Comparison of ENCODE assay signal across 32 mouse cellular contexts in genomic region chr8:53338006-53338405, GRCm38 (mm10).
"Had no signal": no experiment of that assay in that cellular context is flagged by ENCODE, and none has a peak within 500 bp of the region (broad histone marks: within the 10 kb centered on the region; RNA-seq: fewer than 3 reads in every experiment).

No protein-coding gene starts in this region.

- H3K36me3 ChIP-seq: heart, embryonic 10.5 days; heart, embryonic 12.5 days; heart, embryonic 13.5 days; heart, embryonic 15.5 days; hindbrain, embryonic 10.5 days; hindbrain, embryonic 12.5 days; hindbrain, embryonic 13.5 days; hindbrain, embryonic 15.5 days; kidney, embryonic 15.5 days had no signal

- H3K4me3 ChIP-seq: heart, embryonic 10.5 days; heart, embryonic 12.5 days; heart, embryonic 13.5 days; heart, embryonic 15.5 days; hindbrain, embryonic 10.5 days; hindbrain, embryonic 12.5 days; hindbrain, embryonic 13.5 days; hindbrain, embryonic 15.5 days; kidney, embryonic 15.5 days; layer of hippocampus, adult 2 months had no signal

- H3K27me3 ChIP-seq: heart, embryonic 12.5 days; heart, embryonic 13.5 days; heart, embryonic 15.5 days; hindbrain, embryonic 12.5 days; hindbrain, embryonic 13.5 days; hindbrain, embryonic 15.5 days; kidney, embryonic 15.5 days had no signal

- H3K9ac ChIP-seq: heart, embryonic 12.5 days; heart, embryonic 13.5 days; heart, embryonic 15.5 days; hindbrain, embryonic 12.5 days; hindbrain, embryonic 13.5 days; hindbrain, embryonic 14.5 days; hindbrain, embryonic 15.5 days; kidney, embryonic 15.5 days had no signal

- DNase-seq: heart, postnatal 10 days; heart, postnatal 14 days; heart, postnatal 36 days; heart, postnatal 4 days; kidney, adult 11 months; kidney, adult 18-20 months; kidney, adult 2 months; kidney, adult 8-10 months; kidney, adult 9 months; kidney, postnatal 10 days; kidney, postnatal 14 days; kidney, postnatal 25 days; kidney, postnatal 36 days; kidney, postnatal 4 days; layer of hippocampus, adult 9-11 months; layer of hippocampus, postnatal 36 days had no signal

- H3K4me2 ChIP-seq: heart, embryonic 11.5 days; heart, embryonic 12.5 days; heart, embryonic 13.5 days; heart, embryonic 15.5 days; hindbrain, embryonic 12.5 days; hindbrain, embryonic 13.5 days; hindbrain, embryonic 14.5 days; hindbrain, embryonic 15.5 days; kidney, embryonic 15.5 days had no signal

- H3K4me1 ChIP-seq: heart, embryonic 10.5 days; heart, embryonic 12.5 days; heart, embryonic 13.5 days; heart, embryonic 15.5 days; hindbrain, embryonic 10.5 days; hindbrain, embryonic 12.5 days; hindbrain, embryonic 13.5 days; hindbrain, embryonic 15.5 days; kidney, embryonic 15.5 days had no signal

- H3K27ac ChIP-seq: heart, embryonic 10.5 days; heart, embryonic 13.5 days; heart, embryonic 15.5 days; hindbrain, embryonic 10.5 days; hindbrain, embryonic 12.5 days; hindbrain, embryonic 13.5 days; hindbrain, embryonic 14.5 days; hindbrain, embryonic 15.5 days; hindbrain, postnatal 0 days; kidney, embryonic 15.5 days; kidney, postnatal 0 days; layer of hippocampus, adult 2 months had no signal

- ATAC-seq: hindbrain, embryonic 16.5 days; hindbrain, postnatal 0 days; inflammation-experienced regulatory T-cells, adult 6 months had no signal

- H3K9me3 ChIP-seq: heart, embryonic 10.5 days; heart, embryonic 12.5 days; heart, embryonic 13.5 days; heart, embryonic 15.5 days; hindbrain, embryonic 10.5 days; hindbrain, embryonic 12.5 days; hindbrain, embryonic 13.5 days; hindbrain, embryonic 15.5 days; kidney, embryonic 15.5 days had no signal
